Mouse (Mus musculus) bone marrow, adult 2 months (tissue): Measurements from ENCODE around the gene Golph3. TPM values are rescaled to one million over a fixed set of nuclear protein-coding genes. Genes with fewer than 3 reads are reported as not detected.

ENCODE experiments used
- H3K27ac ChIP-seq: fragments of 200-500 bp; 2 replicates; pipeline ENCODE4 v1.5.1; 2012; ENCODE audit warnings: low read depth, mild to moderate bottlenecking, control low read depth, inconsistent platforms, low read length; ENCODE audit not compliant: control insufficient read depth, poor library complexity, insufficient read depth
- H3K4me1 ChIP-seq: fragments of 200-500 bp; 2 replicates; pipeline ENCODE4 v1.6.1; 2011; ENCODE audit warnings: low read length; ENCODE audit not compliant: control insufficient read depth, insufficient read depth
- H3K4me3 ChIP-seq: fragments of 200-500 bp; replicated peaks from 2 replicates; pipeline ENCODE3; 2011; ENCODE audit warnings: mild to moderate bottlenecking, low read depth, low read length, control low read depth; ENCODE audit not compliant: control insufficient read depth
- CTCF ChIP-seq: fragments of 200-500 bp; IDR thresholded peaks from 2 replicates; pipeline ENCODE4 v1.5.1; 2011; ENCODE audit warnings: low read length, control low read depth; ENCODE audit not compliant: control insufficient read depth, insufficient read depth
- POLR2A ChIP-seq: fragments of 200-500 bp; IDR thresholded peaks from 2 replicates; pipeline ENCODE4 v1.6.1; 2011; ENCODE audit warnings: low read depth, mild to moderate bottlenecking, control low read depth, low read length, borderline replicate concordance; ENCODE audit not compliant: control insufficient read depth
- WGBS: fragments of 180-500 bp; shearing (Covaris S2); methylation state at CpG from one replicate; pipeline ENCODE4 v1.1.7; 2018; 5-methylcytosine and 5-hydroxymethylcytosine counted together
- polyA plus RNA-seq: library from polyadenylated mRNA; stranded (reverse); fragments of >200 nt; gene quantifications from 2 replicates; pipeline ENCODE4 v1.2.4, GENCODE M21; 2011; ENCODE audit warnings: low replicate concordance; ENCODE audit not compliant: missing spikeins, insufficient read depth, insufficient read length

Gene Golph3
- polyA plus RNA-seq, 1 experiment: 27.1 TPM

- Histone ChIP-seq H3K4me3 (peak overlapping the region; percentile 82), H3K27ac (no peak overlapping the region), H3K4me1 (no peaks in the 10 kb centered on the region; the same call in 1 of the 2 replicates)
- TF ChIP-seq POLR2A: no peak
- TF ChIP-seq CTCF: no peak
- WGBS: 6% methylated on average over 9 of the region's 9 CpGs
Observed at GRCm38 (mm10) chr15:12322676-12323402, 1.6 kb downstream of the Golph3 start.

GRCm38 (mm10) chr15:12324326-12324725, 3.1 kb downstream of the Golph3 start:
- Histone ChIP-seq H3K27ac (no peak overlapping the region), H3K4me1 (no peaks in the 10 kb centered on the region; the same call in 1 of the 2 replicates), H3K4me3 (no peak overlapping the region)
- TF ChIP-seq POLR2A (no peak), CTCF (no peak)
- WGBS: 96% methylated on average over 1 of the region's 1 CpGs

- 79% methylated on average over 3 of the region's 3 CpGs for WGBS
- no peak overlapping the region for H3K4me3 ChIP-seq
- H3K4me1 ChIP-seq: no peaks in the 10 kb centered on the region; the same call in 1 of the 2 replicates
- no peak overlapping the region for H3K27ac ChIP-seq
- TF ChIP-seq POLR2A (no peak), CTCF (no peak)
Observed at GRCm38 (mm10) chr15:12330389-12330788, 9.1 kb downstream of the Golph3 start.

GRCm38 (mm10) chr15:12330892-12331291, 9.6 kb downstream of the Golph3 start:
- TF ChIP-seq POLR2A: no peak
- TF ChIP-seq CTCF: no peak
- H3K4me1 ChIP-seq: no peaks in the 10 kb centered on the region; the same call in 1 of the 2 replicates
- no peak overlapping the region for H3K4me3 ChIP-seq
- no peak overlapping the region for H3K27ac ChIP-seq

- TF ChIP-seq CTCF: no peak
- no peak for TF ChIP-seq POLR2A
Observed at GRCm38 (mm10) chr15:12331300-12331699, 10.1 kb downstream of the Golph3 start.

GRCm38 (mm10) chr15:12334381-12334780, 13.1 kb downstream of the Golph3 start:
- peaks cover 1% of the 10 kb centered on the region for H3K4me1 ChIP-seq
- H3K4me3 ChIP-seq: no peak overlapping the region
- no peak for TF ChIP-seq POLR2A
- TF ChIP-seq CTCF: no peak
- WGBS: 78% methylated on average over 4 of the region's 4 CpGs
- no peak overlapping the region for H3K27ac ChIP-seq

More at GRCm38 (mm10) chr15:12331300-12331699, 10.1 kb downstream of the Golph3 start:
- WGBS: 71% methylated on average over 1 of the region's 1 CpGs
- Histone ChIP-seq H3K4me3 (no peak overlapping the region), H3K27ac (no peak overlapping the region), H3K4me1 (no peaks in the 10 kb centered on the region; the same call in 1 of the 2 replicates)

GRCm38 (mm10) chr15:12337030-12337778, 16.0 kb downstream of the Golph3 start:
- TF ChIP-seq POLR2A: no peak
- no peak for TF ChIP-seq CTCF
- Histone ChIP-seq H3K4me3 (no peak overlapping the region), H3K27ac (no peak overlapping the region), H3K4me1 (peaks cover 3% of the 10 kb centered on the region)
- WGBS: 72% methylated on average over 4 of the region's 4 CpGs

- no peak overlapping the region for H3K27ac ChIP-seq
- TF ChIP-seq POLR2A: no peak
- no peak for TF ChIP-seq CTCF
- H3K4me3 ChIP-seq: no peak overlapping the region
- WGBS: 56% methylated on average over 3 of the region's 3 CpGs
- H3K4me1 ChIP-seq: peaks cover 3% of the 10 kb centered on the region
Observed at GRCm38 (mm10) chr15:12337779-12338137, 16.5 kb downstream of the Golph3 start.
